Mouse (Mus musculus): ENCODE measurements around the gene Arl2. TPM values are rescaled to one million over a fixed set of nuclear protein-coding genes. Genes with fewer than 3 reads are reported as not detected.

Arl2 gene
- 22.1 and 23.4 TPM in 2 replicates for polyA plus RNA-seq (2012; rRNA removed)

DNA sequence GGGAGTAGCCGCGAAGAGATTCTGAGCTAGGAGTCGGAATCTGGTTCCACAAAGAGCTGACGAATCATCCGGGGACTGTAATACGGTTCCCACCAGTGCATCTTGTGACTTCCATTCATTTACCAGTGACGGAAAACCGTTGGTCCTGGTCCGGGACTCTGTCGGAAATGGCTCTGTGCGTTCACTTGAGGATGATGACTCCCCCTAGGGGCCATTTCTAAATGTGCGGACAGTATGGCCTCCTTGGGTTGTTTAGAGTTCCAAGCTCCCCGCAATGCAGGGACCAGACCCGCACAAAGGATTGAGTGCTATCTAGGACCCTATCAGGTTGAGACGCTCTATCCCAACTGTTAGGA lies at the start of gene Arl2:
Gene Arl2, minus strand, starts transcription at position 155 of the 356 bp plus-strand sequence.

DNA sequence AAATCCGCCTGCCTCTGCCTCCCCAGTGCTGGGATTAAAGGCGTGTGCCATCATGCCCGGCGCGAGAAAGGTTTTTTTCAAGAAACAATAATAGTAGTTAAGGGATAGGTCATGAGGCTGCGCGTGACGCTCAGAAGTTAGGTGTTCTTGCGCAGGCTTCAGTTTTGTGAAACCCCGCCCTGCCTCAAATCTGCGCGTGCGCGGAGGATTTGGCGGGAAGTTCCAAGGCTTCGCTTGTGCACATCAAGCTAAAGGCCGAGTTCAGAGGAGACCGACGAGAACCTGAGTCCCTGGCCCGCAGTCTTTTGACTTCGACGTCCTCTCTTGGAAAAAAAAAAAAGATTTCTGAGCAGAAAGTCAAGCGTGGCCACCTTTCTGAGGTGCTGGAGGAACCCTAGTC lies 42.8 kb upstream of the Arl2 start, which contains the start of gene Majin:
Gene Majin, plus strand, starts transcription at position 258 of the 400 bp plus-strand sequence.

DNA sequence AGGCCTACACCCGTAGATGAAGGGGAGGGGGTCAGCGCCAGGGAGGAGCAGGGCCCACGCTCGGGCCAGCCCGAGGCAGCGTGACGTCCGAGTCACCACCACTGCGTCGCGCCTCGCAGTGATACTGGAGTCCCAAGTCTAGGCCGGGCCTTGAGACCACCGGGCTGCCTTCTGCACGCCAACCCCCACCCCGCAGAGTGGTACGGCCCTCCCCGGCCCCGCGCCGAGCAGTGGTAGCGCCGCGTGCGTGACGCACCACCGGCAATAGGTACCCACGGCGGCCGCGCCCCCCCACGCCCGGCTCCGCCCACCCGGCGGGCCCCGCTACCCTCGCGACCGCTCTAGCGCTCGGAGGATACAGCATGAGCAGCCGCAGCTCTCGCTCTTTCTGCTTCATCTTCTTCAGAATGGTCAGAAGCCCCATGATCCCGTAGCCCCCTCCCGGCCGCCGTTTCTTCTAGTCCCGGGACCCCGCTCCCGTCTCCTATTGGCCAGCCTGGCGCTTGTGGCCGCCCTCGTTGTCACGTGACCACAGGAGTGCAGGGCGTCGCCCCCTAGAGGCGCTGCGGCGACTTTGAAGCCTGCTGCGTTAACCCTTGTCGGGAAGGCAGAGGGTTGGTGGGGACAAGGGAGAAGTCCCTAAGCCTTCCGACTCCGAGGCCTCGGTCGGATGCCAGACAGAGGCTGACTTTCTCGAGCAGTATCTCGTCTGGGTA lies 512 bp downstream of the Arl2 start, which contains the start of gene Batf2:
Gene Batf2, plus strand, starts transcription at position 306 of the 716 bp plus-strand sequence.

DNA sequence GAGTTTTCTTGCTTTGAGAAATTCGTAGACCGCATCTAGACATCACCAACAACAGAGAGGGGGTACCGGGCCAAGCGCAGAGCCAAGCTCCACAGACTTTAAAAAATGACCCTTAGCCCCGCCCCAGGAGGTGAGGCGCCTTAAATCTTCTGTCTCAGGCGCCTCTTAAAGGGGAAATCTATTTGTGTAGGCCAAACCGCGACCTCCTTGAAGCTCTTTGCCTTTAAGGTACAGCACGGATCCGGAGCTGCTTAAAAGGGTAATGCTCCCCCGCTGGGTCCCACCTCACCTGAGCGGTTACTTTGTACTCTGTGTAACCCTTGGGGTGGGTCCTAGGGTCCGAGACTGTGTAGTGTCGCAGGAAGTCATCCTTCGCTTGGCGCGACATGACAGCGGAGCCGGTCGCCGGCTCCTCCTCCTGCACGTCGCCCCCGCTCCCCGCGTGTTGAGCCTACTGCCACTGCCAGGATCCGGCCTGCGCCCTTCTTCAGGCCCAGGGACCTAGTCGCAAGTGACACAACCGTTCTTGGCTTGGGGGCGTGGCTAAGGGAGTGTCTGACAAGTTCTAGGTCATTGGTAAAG lies 13.5 kb downstream of the Arl2 start, which contains the start of gene Snx15:
Gene Snx15, minus strand, starts transcription at position 545 of the 582 bp plus-strand sequence.

GRCm38 (mm10) chr19:6117986-6118676 lies 23.2 kb downstream of the Arl2 start, which contains the start of gene Sac3d1:
Sac3d1 (minus strand) TSS chr19:6118650.

GRCm38 (mm10) chr19:6105586-6105985 lies 35.8 kb downstream of the Arl2 start, which contains the start of gene Naaladl1:
Naaladl1 (plus strand) TSS chr19:6105782.

DNA sequence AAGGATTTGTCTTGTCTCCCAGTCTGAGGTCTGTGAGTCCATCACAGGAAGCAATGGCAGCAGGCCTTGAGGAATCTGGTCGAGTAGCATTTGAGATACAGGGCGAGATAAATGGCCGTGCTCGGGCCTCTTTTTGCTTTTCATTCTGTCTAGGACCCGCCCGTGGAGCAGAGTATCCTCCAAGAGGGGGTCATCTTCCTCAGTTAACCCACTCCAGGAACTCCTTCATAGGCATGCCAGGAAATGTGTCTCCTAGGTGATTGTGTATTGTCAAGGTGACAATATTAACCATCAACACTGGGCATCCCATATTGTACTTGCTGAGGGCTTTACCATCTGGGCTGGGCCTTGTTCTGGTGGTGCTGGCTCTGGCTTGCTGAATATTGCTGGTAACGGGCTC lies 47.2 kb downstream of the Arl2 start, which contains the start of gene AC131692.1:
Gene AC131692.1, plus strand, starts transcription at position 301 of the 400 bp plus-strand sequence.

DNA sequence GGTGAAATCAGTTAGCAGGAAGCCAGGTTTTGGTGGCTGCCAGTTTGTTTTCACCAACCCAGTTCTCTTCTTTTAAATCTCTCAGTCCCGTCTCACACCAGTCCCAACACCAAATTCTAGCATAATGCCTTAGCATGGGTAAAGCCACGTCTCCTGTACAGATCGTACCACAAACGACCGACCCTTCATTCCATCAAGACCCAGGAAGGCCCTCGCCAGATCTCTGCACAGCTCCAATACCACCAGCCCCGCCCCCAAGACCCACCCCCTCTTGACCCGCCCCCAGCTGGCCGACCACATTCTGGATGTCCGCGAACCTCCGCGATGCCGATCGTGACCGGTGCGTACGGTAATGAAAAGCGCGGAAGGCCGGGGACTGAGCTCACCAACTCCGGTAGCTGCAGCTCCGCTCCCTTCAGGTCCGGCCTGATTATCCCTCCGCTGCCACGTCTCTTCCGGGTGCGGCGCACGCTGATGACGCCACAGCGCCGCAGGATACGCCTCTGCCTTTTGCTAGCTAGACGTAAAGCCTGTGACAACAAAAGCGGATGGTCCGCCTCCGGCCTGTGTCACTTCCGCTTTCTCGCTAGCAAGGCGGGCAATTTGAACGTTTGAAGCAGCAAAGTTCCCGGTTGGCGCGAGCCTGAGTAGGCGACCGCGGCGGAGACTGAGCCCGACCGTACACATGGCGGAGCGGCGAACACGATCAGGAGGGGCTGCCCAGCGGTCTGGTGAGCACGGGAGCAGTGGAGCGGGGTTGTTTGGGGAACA lies 56.7 kb downstream of the Arl2 start, which contains the start of the genes Zfpl1 and Cdca5:
Gene Zfpl1, minus strand, starts transcription at position 479 of the 771 bp plus-strand sequence.
Gene Cdca5, plus strand, starts transcription at position 506 of the 771 bp plus-strand sequence.

Other genes with a start within 250 kb of the Arl2 start
- gene Tigd3, start 247.4 kb downstream of the Arl2 start, polyA plus RNA-seq (2012; rRNA removed), result 2.2 and 2.7 TPM in 2 replicates
- gene Dpf2, start 228.5 kb downstream of the Arl2 start, polyA plus RNA-seq (2012; rRNA removed), result 31.1 and 35.5 TPM in 2 replicates
- 2.2 and 2.3 TPM in 2 replicates for gene Cdc42ep2, start 216.7 kb downstream of the Arl2 start, polyA plus RNA-seq (2012; rRNA removed)
- gene Pola2, start 177.3 kb downstream of the Arl2 start, polyA plus RNA-seq (2012; rRNA removed), result 55.8 and 62.7 TPM in 2 replicates
- gene Slc22a20, start 155.4 kb downstream of the Arl2 start, polyA plus RNA-seq (2012; rRNA removed), result not detected in 2 replicates
- gene Capn1, start 125.7 kb downstream of the Arl2 start, polyA plus RNA-seq (2012; rRNA removed), result 24.8 and 29.9 TPM in 2 replicates
- gene Syvn1, start 95.0 kb downstream of the Arl2 start, polyA plus RNA-seq (2012; rRNA removed), result 8.8 and 11.9 TPM in 2 replicates
- 28.3 and 34.1 TPM in 2 replicates for gene Mrpl49, start 83.8 kb downstream of the Arl2 start, polyA plus RNA-seq (2012; rRNA removed)
- gene Fau, start 83.7 kb downstream of the Arl2 start, polyA plus RNA-seq (2012; rRNA removed), result 961 and 1,008 TPM in 2 replicates
- 13.5 and 15.6 TPM in 2 replicates for gene Znhit2, start 80.4 kb downstream of the Arl2 start, polyA plus RNA-seq (2012; rRNA removed)
- gene Tm7sf2, start 73.2 kb downstream of the Arl2 start, polyA plus RNA-seq (2012; rRNA removed), result 29.2 and 36.4 TPM in 2 replicates
- 20.8 and 25.0 TPM in 2 replicates for gene Vps51, start 64.3 kb downstream of the Arl2 start, polyA plus RNA-seq (2012; rRNA removed)
- gene Tmem262, start 61.5 kb downstream of the Arl2 start, polyA plus RNA-seq (2012; rRNA removed), result 0.06 TPM in 1 of 2 replicates, not detected in the other
- 0.17 and 0.19 TPM in 2 replicates for gene Gm28374, start 59.3 kb downstream of the Arl2 start, polyA plus RNA-seq (2012; rRNA removed)
- gene Zfpl1, start 56.6 kb downstream of the Arl2 start, polyA plus RNA-seq (2012; rRNA removed), result 17.3 and 21.2 TPM in 2 replicates
- gene Cdca5, start 56.6 kb downstream of the Arl2 start, polyA plus RNA-seq (2012; rRNA removed), result 22.5 and 26.6 TPM in 2 replicates
- gene AC131692.1, start 47.1 kb downstream of the Arl2 start, polyA plus RNA-seq (2012; rRNA removed), result 0.50 and 0.53 TPM in 2 replicates
- gene Naaladl1, start 35.8 kb downstream of the Arl2 start, polyA plus RNA-seq (2012; rRNA removed), result 4.2 and 4.4 TPM in 2 replicates
- gene Sac3d1, start 22.9 kb downstream of the Arl2 start, polyA plus RNA-seq (2012; rRNA removed), result 15.7 and 17.5 TPM in 2 replicates
- 37.2 and 41.0 TPM in 2 replicates for gene Snx15, start 13.2 kb downstream of the Arl2 start, polyA plus RNA-seq (2012; rRNA removed)
- 0.27 and 0.37 TPM in 2 replicates for gene Batf2, start 565 bp downstream of the Arl2 start, polyA plus RNA-seq (2012; rRNA removed)
- gene Majin, start 42.8 kb upstream of the Arl2 start, polyA plus RNA-seq (2012; rRNA removed), result not detected in 2 replicates
- 0.07 and 0.08 TPM in 2 replicates for gene Gpha2, start 84.8 kb upstream of the Arl2 start, polyA plus RNA-seq (2012; rRNA removed)
- gene Ppp2r5b, start 94.3 kb upstream of the Arl2 start, polyA plus RNA-seq (2012; rRNA removed), result 2.7 and 2.8 TPM in 2 replicates
- gene Atg2a, start 100.1 kb upstream of the Arl2 start, polyA plus RNA-seq (2012; rRNA removed), result 4.1 and 5.0 TPM in 2 replicates
- gene Ehd1, start 135.2 kb upstream of the Arl2 start, polyA plus RNA-seq (2012; rRNA removed), result 64.9 and 71.3 TPM in 2 replicates
- gene Cdc42bpg, start 164.9 kb upstream of the Arl2 start, polyA plus RNA-seq (2012; rRNA removed), result 2.0 TPM in 2 replicates
- 16.2 and 19.2 TPM in 2 replicates for gene Men1, start 193.4 kb upstream of the Arl2 start, polyA plus RNA-seq (2012; rRNA removed)
- gene Map4k2, start 199.6 kb upstream of the Arl2 start, polyA plus RNA-seq (2012; rRNA removed), result 13.7 and 16.5 TPM in 2 replicates
- 48.0 and 61.2 TPM in 2 replicates for gene Sf1, start 222.1 kb upstream of the Arl2 start, polyA plus RNA-seq (2012; rRNA removed)
- gene Pygm, start 242.9 kb upstream of the Arl2 start, polyA plus RNA-seq (2012; rRNA removed), result 1.5 and 1.7 TPM in 2 replicates

Measured in liver, embryonic 14 days (tissue).